Mouse (Mus musculus): ENCODE results near the gene Fadd. TPM values are rescaled to one million over a fixed set of nuclear protein-coding genes. Genes with fewer than 3 reads are reported as not detected.

The Fadd gene
- polyA plus RNA-seq, 2 experiments = 4.1 to 4.4 TPM

DNA sequence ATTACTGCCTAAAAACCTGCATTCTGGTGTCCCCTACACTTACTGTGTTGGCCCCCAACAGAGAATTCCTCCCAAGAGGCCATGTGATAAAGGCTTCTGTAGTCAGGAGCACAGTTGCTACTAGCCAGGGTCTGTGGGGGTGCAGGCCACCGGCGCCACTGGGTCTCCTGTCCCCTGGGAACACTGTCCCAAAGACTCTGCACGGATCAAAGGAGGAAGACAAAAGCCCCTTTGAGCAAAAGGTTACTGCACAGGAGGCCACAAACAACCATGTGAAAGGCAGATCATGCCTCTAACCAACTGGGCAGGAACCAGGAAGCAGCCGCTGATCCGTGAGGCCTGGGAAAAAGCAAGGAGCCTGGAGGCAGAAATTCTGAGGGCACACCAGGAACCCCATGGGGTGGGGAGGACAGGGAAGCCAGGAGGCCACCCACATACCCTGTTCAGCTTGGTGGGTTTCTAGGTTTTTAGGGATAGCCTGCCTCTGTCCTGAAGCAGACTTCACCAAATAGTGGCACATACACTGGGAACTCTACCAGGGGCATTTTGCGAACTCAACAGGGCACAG, 18.2 kb upstream of the Fadd start:
- H3K36me3 ChIP-seq (replicated peaks; ENCODE audit: control insufficient read depth, insufficient read depth, low read depth) = no peaks in the 10 kb centered on the region
- H3K4me1 ChIP-seq (replicated peaks; ENCODE audit: control insufficient read depth in 2 of 2, insufficient read depth in 2 of 2, low read length in 1 of 2) = no peaks in the 10 kb centered on the region
- no peaks in the 10 kb centered on the region for H3K27me3 ChIP-seq (ENCODE audit: control insufficient read depth, insufficient read depth, low read length)
- H3K27ac ChIP-seq = no peak overlapping the region
- no peak overlapping the region for H3K4me3 ChIP-seq (ENCODE audit: insufficient read depth in 1 of 2, low read depth in 2 of 2, low read length in 2 of 2)
- no peak for TF ChIP-seq EP300 (IDR thresholded peaks at IDR 0.05; ENCODE audit: low read depth)
- TF ChIP-seq CTCF (IDR thresholded peaks at IDR 0.05; ENCODE audit: low read depth) = no peak
- no peak overlapping the region for H3K9ac ChIP-seq (replicated peaks)
- ATAC-seq (ENCODE audit: insufficient read depth) = no peak
- no peak overlapping the region for H3K4me2 ChIP-seq (ENCODE audit: low read depth)
- DNase-seq (ENCODE audit: low read depth in 3 of 3, low spot score in 3 of 3) = no peak
- 76% methylated on average over 6 of the region's 6 CpGs for WGBS (ENCODE audit: insufficient replicate concordance)
- H3K9me3 ChIP-seq (ENCODE audit: control insufficient read depth, low read length) = no peaks in the 10 kb centered on the region

DNA sequence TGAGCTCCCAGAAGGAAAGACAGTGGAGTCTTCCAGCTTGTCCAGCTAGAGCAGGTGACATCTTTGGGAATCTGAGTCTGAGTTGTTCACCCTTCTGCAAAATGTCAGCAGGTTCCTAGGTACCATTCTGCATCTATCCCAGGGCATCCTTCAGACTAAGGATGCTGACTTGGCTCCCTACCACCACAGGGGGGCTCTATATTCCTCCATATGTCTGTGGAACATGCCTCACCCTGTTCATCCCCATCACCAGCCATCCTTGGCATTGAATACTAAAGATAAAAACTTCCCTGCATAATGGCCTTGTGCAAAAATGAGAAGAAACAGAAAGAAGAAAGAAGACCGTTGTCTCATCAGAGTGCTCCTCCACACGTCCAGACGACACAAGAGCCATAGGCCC, 7.2 kb upstream of the Fadd start:
- no peak overlapping the region for H3K9ac ChIP-seq (replicated peaks)
- no peaks in the 10 kb centered on the region for H3K9me3 ChIP-seq (ENCODE audit: control insufficient read depth, low read length)
- TF ChIP-seq EP300 (IDR thresholded peaks at IDR 0.05; ENCODE audit: low read depth) = no peak
- no peak for TF ChIP-seq CTCF (IDR thresholded peaks at IDR 0.05; ENCODE audit: low read depth)
- H3K27me3 ChIP-seq (ENCODE audit: control insufficient read depth, insufficient read depth, low read length) = no peaks in the 10 kb centered on the region
- ATAC-seq (ENCODE audit: insufficient read depth) (no peak), DNase-seq (ENCODE audit: low read depth in 3 of 3, low spot score in 3 of 3) (no peak)
- H3K4me3 ChIP-seq (ENCODE audit: insufficient read depth in 1 of 2, low read depth in 2 of 2, low read length in 2 of 2) = no peak overlapping the region
- H3K27ac ChIP-seq = no peak overlapping the region
- 63% methylated on average over 3 of the region's 3 CpGs for WGBS (ENCODE audit: insufficient replicate concordance)
- no peaks in the 10 kb centered on the region for H3K4me1 ChIP-seq (replicated peaks; ENCODE audit: control insufficient read depth in 2 of 2, insufficient read depth in 2 of 2, low read length in 1 of 2)
- no peaks in the 10 kb centered on the region for H3K36me3 ChIP-seq (replicated peaks; ENCODE audit: control insufficient read depth, insufficient read depth, low read depth)
- no peak overlapping the region for H3K4me2 ChIP-seq (ENCODE audit: low read depth)

DNA sequence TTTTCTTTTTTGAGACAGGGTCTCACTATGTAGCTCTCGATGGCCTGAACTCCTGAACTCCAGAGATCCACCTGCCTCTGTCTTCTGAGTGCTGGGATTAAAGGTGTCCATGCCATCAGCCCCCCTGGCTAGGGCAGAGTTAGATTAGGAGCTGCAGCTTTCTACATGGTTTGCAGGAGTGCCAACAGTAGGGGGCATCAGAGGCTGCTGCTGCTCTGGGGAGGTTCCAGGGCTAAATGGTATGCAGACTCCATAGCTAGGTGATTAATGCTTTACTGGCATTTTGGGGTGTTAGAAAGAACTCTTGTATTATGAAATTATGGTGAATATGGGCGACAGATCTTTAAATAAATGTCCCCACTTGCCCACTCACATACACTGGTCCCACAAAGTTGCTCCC, 5.0 kb upstream of the Fadd start:
- no peaks in the 10 kb centered on the region for H3K27me3 ChIP-seq (ENCODE audit: control insufficient read depth, insufficient read depth, low read length)
- H3K36me3 ChIP-seq (replicated peaks; ENCODE audit: control insufficient read depth, insufficient read depth, low read depth) = no peaks in the 10 kb centered on the region
- no peak for DNase-seq (ENCODE audit: low read depth in 3 of 3, low spot score in 3 of 3)
- peaks cover 4 to 9% of the 10 kb centered on the region in 2 experiments; a peak in 3 of 4 replicates for H3K4me1 ChIP-seq (replicated peaks; ENCODE audit: control insufficient read depth in 2 of 2, insufficient read depth in 2 of 2, low read length in 1 of 2)
- TF ChIP-seq CTCF (IDR thresholded peaks at IDR 0.05; ENCODE audit: low read depth) (peak; percentile 62), EP300 (IDR thresholded peaks at IDR 0.05; ENCODE audit: low read depth) (no peak)
- H3K4me2 ChIP-seq (ENCODE audit: low read depth) = no peak overlapping the region
- H3K9ac ChIP-seq (replicated peaks) = no peak overlapping the region
- no peak overlapping the region for H3K4me3 ChIP-seq (ENCODE audit: insufficient read depth in 1 of 2, low read depth in 2 of 2, low read length in 2 of 2)
- no peak for ATAC-seq (ENCODE audit: insufficient read depth)
- H3K27ac ChIP-seq = no peak overlapping the region
- 15% methylated on average over 2 of the region's 2 CpGs for WGBS (ENCODE audit: insufficient replicate concordance)
- no peaks in the 10 kb centered on the region for H3K9me3 ChIP-seq (ENCODE audit: control insufficient read depth, low read length)

DNA sequence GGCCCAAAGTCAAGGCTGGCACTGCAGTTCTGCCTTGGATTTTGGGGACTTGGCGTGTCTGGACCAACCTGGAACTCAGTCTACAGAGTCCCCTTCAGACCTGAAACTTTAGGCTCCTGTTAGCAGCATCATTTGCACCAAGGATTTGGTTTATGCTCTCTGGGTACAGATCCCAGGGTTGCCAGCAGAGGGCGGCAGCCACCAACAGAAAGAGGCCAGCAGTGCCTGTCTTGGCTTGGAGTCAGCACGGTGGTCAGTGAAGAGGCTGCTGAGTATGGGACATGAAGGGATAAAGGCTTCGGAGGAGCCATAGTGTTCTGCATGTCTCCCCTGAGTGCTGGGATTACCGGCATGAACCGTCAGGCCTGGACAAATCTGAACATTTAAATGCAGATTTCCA, 3.4 kb upstream of the Fadd start:
- Histone ChIP-seq H3K27ac (no peak overlapping the region), H3K9me3 (ENCODE audit: control insufficient read depth, low read length) (no peaks in the 10 kb centered on the region), H3K9ac (replicated peaks) (no peak overlapping the region), H3K27me3 (ENCODE audit: control insufficient read depth, insufficient read depth, low read length) (no peaks in the 10 kb centered on the region), H3K36me3 (replicated peaks; ENCODE audit: control insufficient read depth, insufficient read depth, low read depth) (no peaks in the 10 kb centered on the region), H3K4me1 (replicated peaks; ENCODE audit: control insufficient read depth in 2 of 2, insufficient read depth in 2 of 2, low read length in 1 of 2) (peaks cover 7 to 13% of the 10 kb centered on the region in 2 experiments; a peak in 3 of 4 replicates), H3K4me2 (ENCODE audit: low read depth) (no peak overlapping the region), H3K4me3 (ENCODE audit: insufficient read depth in 1 of 2, low read depth in 2 of 2, low read length in 2 of 2) (no peak overlapping the region)
- no peak for TF ChIP-seq EP300 (IDR thresholded peaks at IDR 0.05; ENCODE audit: low read depth)
- peak; percentile 94 for TF ChIP-seq CTCF (IDR thresholded peaks at IDR 0.05; ENCODE audit: low read depth)
- 9% methylated on average over 6 of the region's 6 CpGs for WGBS (ENCODE audit: insufficient replicate concordance)
- DNase-seq (ENCODE audit: low read depth in 3 of 3, low spot score in 3 of 3) (peak; percentile 13 to 26 (median 25)), ATAC-seq (ENCODE audit: insufficient read depth) (no peak)

DNA sequence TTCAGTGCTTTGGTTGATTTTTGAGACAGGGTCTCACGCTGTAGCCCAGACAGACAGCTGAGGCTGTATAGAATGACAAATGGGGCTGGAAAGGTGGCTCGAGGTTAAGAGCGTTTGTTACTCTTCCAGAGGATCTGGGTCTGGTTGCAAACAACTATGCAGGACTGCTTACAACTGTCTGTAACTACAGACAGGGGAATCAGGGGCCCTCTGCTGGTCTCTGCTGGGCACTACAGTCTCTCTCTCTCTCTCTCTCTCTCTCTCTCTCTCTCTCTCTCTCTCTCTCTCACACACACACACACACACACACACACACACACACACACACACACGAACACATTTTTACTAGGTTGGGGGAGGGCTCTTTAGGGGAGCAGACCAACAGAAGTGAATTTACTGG, 1.4 kb upstream of the Fadd start:
- no peaks in the 10 kb centered on the region for H3K9me3 ChIP-seq (ENCODE audit: control insufficient read depth, low read length)
- no peak overlapping the region for H3K27ac ChIP-seq
- TF ChIP-seq CTCF (IDR thresholded peaks at IDR 0.05; ENCODE audit: low read depth) (peak; percentile 76), EP300 (IDR thresholded peaks at IDR 0.05; ENCODE audit: low read depth) (no peak)
- no peak overlapping the region for H3K4me2 ChIP-seq (ENCODE audit: low read depth)
- 3% methylated on average over 4 of the region's 4 CpGs for WGBS (ENCODE audit: insufficient replicate concordance)
- no peak for ATAC-seq (ENCODE audit: insufficient read depth)
- H3K27me3 ChIP-seq (ENCODE audit: control insufficient read depth, insufficient read depth, low read length) = no peaks in the 10 kb centered on the region
- H3K36me3 ChIP-seq (replicated peaks; ENCODE audit: control insufficient read depth, insufficient read depth, low read depth) = peaks cover 5% of the 10 kb centered on the region
- H3K9ac ChIP-seq (replicated peaks) = no peak overlapping the region
- H3K4me1 ChIP-seq (replicated peaks; ENCODE audit: control insufficient read depth in 2 of 2, insufficient read depth in 2 of 2, low read length in 1 of 2) = peaks cover 7 to 13% of the 10 kb centered on the region in 2 experiments; a peak in 3 of 4 replicates
- peak; percentile 26 to 34 (median 27) for DNase-seq (ENCODE audit: low read depth in 3 of 3, low spot score in 3 of 3)
- H3K4me3 ChIP-seq (ENCODE audit: insufficient read depth in 1 of 2, low read depth in 2 of 2, low read length in 2 of 2) = no peak overlapping the region

Measured in liver, embryonic 14.5 days (tissue).